Mouse (Mus musculus) liver, embryonic 16.5 days (tissue): ENCODE measurements around the gene Mafk. TPM values are rescaled to one million over a fixed set of nuclear protein-coding genes. Genes with fewer than 3 reads are reported as not detected.
A peak's percentile ranks its signal among the peaks of the same experiment; 100 is the strongest.

Experiments
- ATAC-seq: fragments of 200-750 bp; cut with Nextera tagmentation; 2 replicates; pipeline ENCODE4 v1.8.0; 2017; ENCODE audit warnings: low read depth, mild to moderate bottlenecking, moderate number of reproducible peaks, moderate library complexity
- H3K27ac ChIP-seq: fragments of 300-500 bp; sonication (generic); 2 replicates; pipeline ENCODE4 v1.5.1; 2014; ENCODE audit warnings: mild to moderate bottlenecking, low read length
- H3K27me3 ChIP-seq: fragments of 300-500 bp; sonication (generic); 2 replicates; pipeline ENCODE4 v1.6.1; 2014; ENCODE audit warnings: low read depth, low read length, mixed read lengths; ENCODE audit not compliant: control insufficient read depth, insufficient read depth
- H3K36me3 ChIP-seq: fragments of 300-500 bp; sonication (generic); 2 replicates; pipeline ENCODE4 v1.6.1; 2014; ENCODE audit warnings: mild to moderate bottlenecking; ENCODE audit not compliant: control insufficient read depth, insufficient read depth
- H3K4me1 ChIP-seq: fragments of 300-500 bp; sonication (generic); 2 replicates; pipeline ENCODE4 v1.6.1; 2014; ENCODE audit warnings: low read depth, low read length, mixed read lengths; ENCODE audit not compliant: control insufficient read depth
- H3K4me2 ChIP-seq: fragments of 300-500 bp; sonication (generic); 2 replicates; pipeline ENCODE4 v1.6.1; 2014; ENCODE audit warnings: low read depth, low read length, mixed read lengths
- H3K4me3 ChIP-seq: fragments of 300-500 bp; sonication (generic); 2 replicates; pipeline ENCODE4 v1.5.1; 2014; ENCODE audit warnings: low read depth, mild to moderate bottlenecking, low read length
- H3K9ac ChIP-seq: fragments of 300-500 bp; sonication (generic); 2 replicates; pipeline ENCODE4 v1.6.1; 2014; ENCODE audit warnings: low read depth, low read length
- H3K9me3 ChIP-seq: fragments of 300-500 bp; sonication (generic); replicated peaks from 2 replicates; pipeline ENCODE4 v1.6.1; 2016; ENCODE audit warnings: low read length; ENCODE audit not compliant: control insufficient read depth
- whole genome bisulfite sequencing: fragments of 180-500 bp; shearing (Covaris S2); extraction: QIAGEN DNeasy Blood & Tissue Kit; methylation state at CpG from one replicate; pipeline ENCODE4 v1.1.7; 2014; ENCODE audit not compliant: insufficient replicate concordance; 5-methylcytosine and 5-hydroxymethylcytosine counted together
- polyA plus RNA-seq: library from polyadenylated mRNA; unstranded; fragments of >200 nt; fragmentation: Nextera tagmentation; extraction: Ambion mirVana; gene quantifications from 2 replicates; pipeline ENCODE4 v1.2.1, GENCODE M21; 2015

Gene Mafk
- polyA plus RNA-seq, 1 experiment from 2014 or later, result 44.6 TPM

DNA sequence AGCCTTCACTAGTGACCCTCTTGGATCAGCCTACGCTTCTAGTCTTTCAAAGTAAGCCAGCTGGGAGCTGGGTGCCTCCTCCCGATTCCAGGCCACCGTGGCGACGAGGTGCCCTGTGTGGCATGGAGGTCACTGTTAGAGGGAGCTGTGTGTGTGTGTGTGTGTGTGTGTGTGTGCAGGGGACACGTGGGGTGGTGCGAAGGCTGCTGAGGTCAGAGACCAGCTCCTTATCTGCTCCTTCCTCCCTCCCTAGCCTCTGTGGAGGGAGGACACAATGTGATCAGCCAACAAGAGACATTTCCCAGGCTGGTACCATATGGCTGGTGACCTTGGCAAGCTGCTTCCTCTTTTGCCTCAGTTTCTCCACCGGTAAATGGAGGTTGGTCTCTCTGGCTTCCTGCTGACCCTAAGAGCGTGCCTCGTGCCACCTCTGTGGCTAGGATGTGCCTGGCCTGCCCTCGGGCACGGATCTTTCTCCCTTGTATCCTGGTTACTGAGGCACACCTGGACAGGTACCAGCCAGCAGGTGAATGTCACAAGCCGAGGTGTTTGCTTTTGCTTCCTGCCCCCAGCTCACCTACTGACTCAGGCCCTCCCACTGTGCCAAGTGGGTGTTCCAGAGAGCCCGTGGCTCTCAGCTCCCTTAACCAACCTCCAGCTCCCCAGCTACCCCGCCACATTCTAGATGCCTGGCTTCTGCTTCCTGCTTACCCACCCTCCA lies 20.5 kb downstream of the Mafk start:
- Histone ChIP-seq H3K4me1 (peaks cover 45% of the 10 kb centered on the region), H3K9me3 (no peaks in the 10 kb centered on the region; the same call in 1 of the 2 replicates), H3K9ac (peak overlapping the region; percentile 40), H3K36me3 (no peaks in the 10 kb centered on the region), H3K27ac (0 out of 2 replicates have a peak overlapping the region, but pooled peaks have one; percentile 26), H3K27me3 (peaks cover 3% of the 10 kb centered on the region), H3K4me3 (no peak overlapping the region), H3K4me2 (no peak overlapping the region)
- peak; percentile 50 for ATAC-seq
- 46% methylated on average over 15 of the region's 15 CpGs for WGBS

- Histone ChIP-seq H3K9me3 (no peaks in the 10 kb centered on the region), H3K9ac (no peak overlapping the region), H3K27ac (0 out of 2 replicates have a peak overlapping the region, but pooled peaks have one; percentile 26), H3K4me2 (0 out of 2 replicates have a peak overlapping the region, but pooled peaks have one; percentile 6), H3K4me1 (peaks cover 47% of the 10 kb centered on the region), H3K4me3 (no peak overlapping the region), H3K36me3 (no peaks in the 10 kb centered on the region), H3K27me3 (peaks cover 3% of the 10 kb centered on the region)
- ATAC-seq, result no peak
- 65% methylated on average over 20 of the region's 20 CpGs for WGBS
Measured at GRCm38 (mm10) chr5:139812398-139813125, 21.2 kb downstream of the Mafk start.

GRCm38 (mm10) chr5:139813126-139813490 lies 21.8 kb downstream of the Mafk start:
- no peaks in the 10 kb centered on the region for H3K9me3 ChIP-seq
- H3K36me3 ChIP-seq, result no peaks in the 10 kb centered on the region
- H3K27ac ChIP-seq, result 0 out of 2 replicates have a peak overlapping the region, but pooled peaks have one; percentile 22
- ATAC-seq, result no peak
- peaks cover 53% of the 10 kb centered on the region for H3K4me1 ChIP-seq
- 38% methylated on average over 10 of the region's 10 CpGs for WGBS
- no peak overlapping the region for H3K4me3 ChIP-seq
- peaks cover 3% of the 10 kb centered on the region for H3K27me3 ChIP-seq
- no peak overlapping the region for H3K9ac ChIP-seq
- H3K4me2 ChIP-seq, result 0 out of 2 replicates have a peak overlapping the region, but pooled peaks have one; percentile 6

DNA sequence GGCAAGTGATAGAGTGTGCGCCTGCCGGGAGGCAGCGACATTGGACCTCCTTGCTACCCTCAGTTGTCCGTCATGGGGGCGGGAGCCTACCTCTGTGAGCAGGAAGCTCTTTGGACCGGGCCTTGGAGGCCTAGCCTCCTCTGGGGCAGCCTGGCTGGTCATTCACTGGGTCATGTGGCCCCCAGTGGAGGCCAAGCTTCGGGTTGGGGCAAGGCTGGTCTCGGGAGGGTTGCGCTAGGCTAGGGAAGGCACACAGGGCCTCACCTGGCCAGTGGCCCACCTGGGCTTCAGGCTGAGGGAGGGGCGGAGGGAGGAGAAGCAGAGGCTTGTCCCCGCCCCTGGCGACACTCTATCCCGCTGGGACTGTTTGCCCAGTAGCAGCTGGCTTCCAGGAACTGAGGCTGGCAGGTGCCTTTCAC lies 22.7 kb downstream of the Mafk start:
- peak overlapping the region; percentile 51; the same call in 1 of the 2 replicates for H3K9ac ChIP-seq
- peak overlapping the region; percentile 9; the same call in 1 of the 2 replicates for H3K4me3 ChIP-seq
- H3K4me1 ChIP-seq, result peaks cover 61% of the 10 kb centered on the region
- H3K27ac ChIP-seq, result no peak overlapping the region
- peaks cover 3% of the 10 kb centered on the region for H3K27me3 ChIP-seq
- ATAC-seq, result no peak
- no peaks in the 10 kb centered on the region for H3K36me3 ChIP-seq
- peak overlapping the region; percentile 26; the same call in 1 of the 2 replicates for H3K4me2 ChIP-seq
- 31% methylated on average over 13 of the region's 13 CpGs for WGBS
- H3K9me3 ChIP-seq, result no peaks in the 10 kb centered on the region

GRCm38 (mm10) chr5:139815964-139816363 lies 24.7 kb downstream of the Mafk start:
- Histone ChIP-seq H3K27me3 (peaks cover 3% of the 10 kb centered on the region), H3K4me3 (no peak overlapping the region), H3K9me3 (no peaks in the 10 kb centered on the region), H3K4me1 (peaks cover 59% of the 10 kb centered on the region), H3K27ac (peak overlapping the region; percentile 45), H3K36me3 (no peaks in the 10 kb centered on the region), H3K9ac (no peak overlapping the region), H3K4me2 (no peak overlapping the region)
- 71% methylated on average over 6 of the region's 6 CpGs for WGBS
- no peak for ATAC-seq

DNA sequence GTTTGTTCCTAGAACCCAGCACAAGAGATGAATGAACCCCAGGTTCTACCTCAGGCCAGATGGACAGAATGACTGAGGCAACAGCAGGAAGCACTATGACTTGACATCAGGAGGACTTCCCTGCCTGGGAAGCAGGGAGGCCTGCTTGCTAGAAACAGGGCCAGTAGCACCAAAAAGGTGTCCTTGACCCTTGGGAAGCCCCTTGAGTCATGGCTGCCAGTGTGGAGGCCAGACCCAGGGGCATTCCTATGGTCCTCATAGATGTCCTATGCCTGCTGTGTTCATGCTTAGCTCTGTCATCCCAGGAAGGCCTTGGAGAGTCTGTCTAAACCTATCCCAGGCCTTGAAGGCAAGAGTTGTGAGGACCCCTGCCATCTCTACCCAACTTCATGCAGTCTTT lies 25.1 kb downstream of the Mafk start:
- no peaks in the 10 kb centered on the region for H3K9me3 ChIP-seq

DNA sequence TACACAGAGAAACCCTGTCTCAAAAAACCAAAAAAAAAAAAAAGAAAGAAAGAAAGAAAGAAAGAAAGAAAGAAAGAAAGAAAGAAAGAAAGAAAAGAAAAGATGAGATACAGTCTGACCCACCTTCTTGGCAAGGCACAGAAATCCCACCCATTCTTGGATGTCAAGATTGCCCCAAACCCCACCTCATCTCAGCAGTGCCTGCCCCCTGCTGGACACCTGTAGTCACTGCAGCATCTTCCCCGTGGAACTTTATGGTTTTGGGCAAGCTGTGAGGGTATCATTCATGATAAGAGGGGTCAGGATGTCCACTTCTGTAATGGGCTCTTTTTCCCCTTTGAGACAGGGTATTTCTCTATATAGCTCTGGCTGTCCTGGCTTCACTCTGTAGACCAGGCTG lies 26.0 kb downstream of the Mafk start:
- no peak overlapping the region for H3K4me3 ChIP-seq
- no peak for ATAC-seq
- H3K27ac ChIP-seq, result peak overlapping the region; percentile 76; the same call in 1 of the 2 replicates

More for the DNA sequence above, 25.1 kb downstream of the Mafk start:
- ATAC-seq, result no peak
- Histone ChIP-seq H3K4me1 (peaks cover 58% of the 10 kb centered on the region), H3K4me2 (no peak overlapping the region), H3K9ac (no peak overlapping the region), H3K27ac (peak overlapping the region; percentile 32; the same call in 1 of the 2 replicates), H3K4me3 (no peak overlapping the region), H3K27me3 (peaks cover 3% of the 10 kb centered on the region), H3K36me3 (no peaks in the 10 kb centered on the region)

GRCm38 (mm10) chr5:139818056-139818455 lies 26.7 kb downstream of the Mafk start:
- Histone ChIP-seq H3K9ac (peak overlapping the region; percentile 44), H3K4me1 (peaks cover 52% of the 10 kb centered on the region), H3K4me2 (no peak overlapping the region), H3K4me3 (no peak overlapping the region), H3K36me3 (peaks cover 3% of the 10 kb centered on the region; the same call in 1 of the 2 replicates), H3K9me3 (no peaks in the 10 kb centered on the region), H3K27ac (peak overlapping the region; percentile 76), H3K27me3 (peaks cover 3% of the 10 kb centered on the region)
- peak; percentile 27 for ATAC-seq
- WGBS, result 73% methylated on average over 3 of the region's 3 CpGs

More for the DNA sequence above, 26.0 kb downstream of the Mafk start:
- Histone ChIP-seq H3K9ac (no peak overlapping the region), H3K36me3 (no peaks in the 10 kb centered on the region), H3K9me3 (no peaks in the 10 kb centered on the region), H3K4me2 (no peak overlapping the region), H3K4me1 (peaks cover 55% of the 10 kb centered on the region), H3K27me3 (peaks cover 3% of the 10 kb centered on the region)
- WGBS, result 5% methylated on average over 1 of the region's 1 CpGs
